Mouse (Mus musculus) skeletal muscle tissue, postnatal 0 days (tissue): Measurements from ENCODE around the gene Rnf141. TPM values are rescaled to one million over a fixed set of nuclear protein-coding genes. Genes with fewer than 3 reads are reported as not detected.

Experiments
- microRNA-seq, 2 experiments: library from miRNA; unstranded; fragments of <30 nt; microRNA quantifications; one replicate each; pipeline ENCODE4; 2016
- polyA plus RNA-seq: library from polyadenylated mRNA; unstranded; fragments of >200 nt; fragmentation: Nextera tagmentation; extraction: Ambion mirVana; gene quantifications from 2 replicates; pipeline ENCODE4 v1.2.1, GENCODE M21; 2015

Rnf141 gene
- 15.9 and 18.7 TPM in 2 replicates for polyA plus RNA-seq

GRCm38 (mm10) chr7:110843916-110844874 is at the start of gene Rnf141:
Gene Rnf141 (minus strand): TSS chr7:110844457.

DNA sequence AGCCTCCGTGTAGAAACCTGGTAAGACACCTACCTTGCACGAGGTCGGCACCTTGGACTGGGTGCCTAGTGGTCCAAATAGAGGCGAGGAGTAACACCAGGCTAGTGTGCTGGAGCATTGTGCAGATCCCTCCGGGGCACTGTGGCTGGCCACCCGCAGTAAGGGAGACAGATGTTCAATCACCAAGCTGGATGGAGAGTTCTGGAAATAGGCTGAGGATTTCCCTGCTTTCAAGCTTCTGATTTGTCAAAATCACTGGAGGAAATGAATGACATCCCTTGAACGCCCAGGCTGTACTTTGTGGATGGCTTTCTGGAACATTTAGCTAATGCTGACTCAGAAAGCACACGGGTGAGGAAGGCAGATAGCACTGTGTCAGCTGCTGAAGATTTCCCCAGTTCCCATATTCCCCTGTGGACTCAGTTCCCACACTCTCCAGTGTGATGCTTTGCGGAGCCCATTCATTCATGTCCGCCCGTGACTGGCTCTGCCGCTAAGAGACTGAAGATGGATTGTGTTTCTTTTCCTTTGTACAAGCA is 18.6 kb upstream of the Rnf141 start, which contains the start of gene Lyve1:
Lyve1 (minus strand) TSS at position 489 of the 539 bp plus-strand sequence.

GRCm38 (mm10) chr7:110768001-110768400 is 76.3 kb downstream of the Rnf141 start, which contains the start of gene Ampd3:
Gene Ampd3 (plus strand): TSS chr7:110768206.

Small RNAs within 50 kb of the gene (microRNA-seq; reads per million reads assigned to microRNA genes)
- gene Gm47282 = 0 reads per million in 2 experiments

Other genes with a start within 250 kb of the Rnf141 start
- 13.0 and 16.0 TPM in 2 replicates for gene Sbf2, start 229.5 kb downstream of the Rnf141 start, polyA plus RNA-seq
- 10.2 and 13.1 TPM in 2 replicates for gene Adm, start 216.8 kb downstream of the Rnf141 start, polyA plus RNA-seq
- gene Ampd3, start 76.3 kb downstream of the Rnf141 start, polyA plus RNA-seq = 5.6 and 6.0 TPM in 2 replicates
- 18.0 and 35.8 TPM in 2 replicates for gene Lyve1, start 18.8 kb upstream of the Rnf141 start, polyA plus RNA-seq
- gene Mrvi1, start 138.0 kb upstream of the Rnf141 start, polyA plus RNA-seq = 2.2 and 2.5 TPM in 2 replicates
- gene Ctr9, start 184.5 kb upstream of the Rnf141 start, polyA plus RNA-seq = 24.1 and 26.3 TPM in 2 replicates
- gene Eif4g2, start 238.6 kb upstream of the Rnf141 start, polyA plus RNA-seq = 392 and 395 TPM in 2 replicates